Mouse (Mus musculus): Measurements from ENCODE around the gene Grin3a. TPM values are rescaled to one million over a fixed set of nuclear protein-coding genes. Genes with fewer than 3 reads are reported as not detected.
A peak's percentile ranks its signal among the peaks of the same experiment; 100 is the strongest.
"Not testable (repeated sequence)": the region's sequence is repeated elsewhere in the genome, so short reads cannot be mapped to it uniquely, and the experiment has no call there.

The Grin3a gene
- polyA plus RNA-seq, 2 experiments from 2014 or later: not detected

- no peak for ATAC-seq
Observed at GRCm38 (mm10) chr4:49680171-49680875, 165.2 kb downstream of the Grin3a start.

- ATAC-seq: no peak
Observed at GRCm38 (mm10) chr4:49676790-49677189, 168.8 kb downstream of the Grin3a start.

GRCm38 (mm10) chr4:49676071-49676470 lies 169.5 kb downstream of the Grin3a start:
- ATAC-seq: no peak

- ATAC-seq: no peak
Observed at GRCm38 (mm10) chr4:49664850-49665249, 180.7 kb downstream of the Grin3a start.

GRCm38 (mm10) chr4:49662231-49662630 lies 183.3 kb downstream of the Grin3a start:
- no peak for ATAC-seq

- no peak for ATAC-seq
Observed at GRCm38 (mm10) chr4:49661664-49662063, 183.9 kb downstream of the Grin3a start.

GRCm38 (mm10) chr4:49659421-49659820 lies 186.1 kb downstream of the Grin3a start:
- no peak for ATAC-seq

GRCm38 (mm10) chr4:49639913-49640312 lies 205.6 kb downstream of the Grin3a start:
- ATAC-seq: no peak

GRCm38 (mm10) chr4:49637821-49638220 lies 207.7 kb downstream of the Grin3a start:
- ATAC-seq: no peak

- peak; percentile 2 for ATAC-seq
Observed at GRCm38 (mm10) chr4:49632139-49632481, 213.4 kb downstream of the Grin3a start.

GRCm38 (mm10) chr4:49631319-49632138 lies 214.0 kb downstream of the Grin3a start, which contains the start of gene Rnf20:
Gene Rnf20, plus strand, starts transcription at chr4:49632006.
- ATAC-seq: peak; percentile 86

- ATAC-seq: no peak
Observed at GRCm38 (mm10) chr4:49628941-49629340, 216.6 kb downstream of the Grin3a start.

- no peak for ATAC-seq
Observed at GRCm38 (mm10) chr4:49626973-49627372, 218.6 kb downstream of the Grin3a start.

- not testable (repeated sequence) for ATAC-seq
Observed at GRCm38 (mm10) chr4:49624969-49625368, 220.6 kb downstream of the Grin3a start.

GRCm38 (mm10) chr4:49623916-49624315 lies 221.6 kb downstream of the Grin3a start:
- ATAC-seq: no peak

GRCm38 (mm10) chr4:49622272-49622671 lies 223.3 kb downstream of the Grin3a start:
- no peak for ATAC-seq

GRCm38 (mm10) chr4:49619861-49620260 lies 225.7 kb downstream of the Grin3a start:
- not testable (repeated sequence) for ATAC-seq

GRCm38 (mm10) chr4:49616924-49617323 lies 228.6 kb downstream of the Grin3a start:
- ATAC-seq: no peak

Other genes starting within 250 kb of the Grin3a start
- gene Tmem246, start 247.9 kb downstream of the Grin3a start, polyA plus RNA-seq (2017; shearing (Covaris generic)): not detected
- 10 to 100 TPM; 52.9 to 59.0 TPM for gene Rnf20, start 213.7 kb downstream of the Grin3a start, polyA plus RNA-seq (2017; shearing (Covaris generic))
- under 1 TPM in 1 of 2 experiments, not detected in 1; 0.36 TPM for gene Ppp3r2, start 163.7 kb downstream of the Grin3a start, polyA plus RNA-seq (2017; shearing (Covaris generic))